Mouse (Mus musculus): ENCODE results near the gene Serpinh1.
"Not testable (repeated sequence)": the region's sequence is repeated elsewhere in the genome, so short reads cannot be mapped to it uniquely, and the experiment has no call there.

Gene Serpinh1

DNA sequence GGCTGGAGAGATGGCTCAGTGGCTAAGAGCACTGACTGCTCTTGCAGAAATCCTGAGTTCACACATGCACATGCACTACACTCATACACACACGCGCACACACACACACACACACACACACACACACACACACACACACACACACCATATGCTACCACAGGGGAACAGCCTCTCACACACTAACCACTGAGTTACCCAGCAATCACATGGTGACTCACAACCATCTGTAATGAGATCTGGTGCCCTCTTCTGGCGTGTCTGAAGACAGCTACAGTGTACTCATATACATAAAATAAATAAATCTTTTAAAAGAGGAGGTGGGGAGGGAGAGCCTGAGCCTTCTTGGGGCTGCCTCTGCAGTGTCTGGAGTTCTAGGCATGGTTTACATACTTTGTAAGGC, 21.3 kb upstream of the Serpinh1 start:
- DNase-seq (ENCODE audit: low spot score), result not testable (repeated sequence)

DNA sequence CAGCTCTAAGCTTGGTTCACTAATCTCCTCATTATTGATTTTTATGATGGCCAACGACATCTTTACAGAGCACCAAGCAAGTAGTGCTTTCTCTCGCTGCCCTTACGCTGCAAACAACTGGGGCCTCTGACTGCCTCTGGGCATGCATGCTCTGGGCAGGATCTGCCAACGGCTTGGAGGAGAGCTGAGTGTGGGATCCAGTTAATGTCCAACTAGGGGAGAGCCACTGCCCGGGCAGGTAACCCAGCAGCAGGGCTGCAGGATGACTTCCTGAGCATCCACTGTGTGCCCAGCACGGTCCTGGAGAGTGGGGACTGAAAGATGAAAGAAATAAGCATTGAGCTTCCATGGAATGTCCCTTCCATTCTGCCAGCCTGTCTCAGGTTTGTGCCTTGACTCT, 13.7 kb upstream of the Serpinh1 start:
- DNase-seq (ENCODE audit: low spot score), result no peak

DNA sequence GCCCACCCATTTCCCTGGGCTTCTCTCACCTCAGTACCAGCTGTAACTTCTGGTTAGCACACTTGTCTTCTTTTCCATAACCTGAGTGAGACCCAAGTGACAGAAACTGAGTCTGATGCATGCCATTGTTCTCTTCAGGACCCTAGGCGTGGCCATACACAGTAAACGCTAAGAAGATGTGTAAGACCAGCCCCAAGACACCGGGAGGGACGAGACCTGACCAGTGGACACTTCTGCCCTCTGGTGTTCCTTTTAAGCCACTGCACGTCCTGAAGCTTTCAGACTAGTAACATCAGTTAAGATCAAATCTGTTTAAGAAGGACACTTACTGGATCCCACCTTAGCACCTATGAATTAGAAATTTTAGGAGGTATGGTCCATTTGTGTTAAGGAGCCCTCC, 12.0 kb upstream of the Serpinh1 start:
- DNase-seq (ENCODE audit: low spot score), result no peak

DNA sequence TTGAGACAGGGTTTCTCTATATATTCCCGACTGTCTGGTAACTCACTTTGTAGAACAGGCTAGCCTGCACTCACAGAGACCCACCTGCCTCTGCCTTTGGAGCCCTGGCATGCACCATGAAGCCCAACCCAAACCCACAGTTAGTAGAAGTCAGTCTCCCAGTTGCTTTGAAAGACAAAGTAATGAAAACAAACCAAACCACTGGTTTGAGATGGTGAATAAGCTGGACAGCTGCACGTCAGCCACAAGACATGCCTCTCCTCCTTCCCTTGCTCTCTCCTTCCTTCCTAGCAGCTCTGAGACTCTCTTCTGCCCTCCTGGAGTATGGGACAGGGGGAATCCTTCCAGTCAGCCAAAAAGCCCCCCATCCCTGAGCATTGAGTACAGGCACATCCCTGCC, 9.1 kb upstream of the Serpinh1 start:
- no peak for DNase-seq (ENCODE audit: low spot score)

DNA sequence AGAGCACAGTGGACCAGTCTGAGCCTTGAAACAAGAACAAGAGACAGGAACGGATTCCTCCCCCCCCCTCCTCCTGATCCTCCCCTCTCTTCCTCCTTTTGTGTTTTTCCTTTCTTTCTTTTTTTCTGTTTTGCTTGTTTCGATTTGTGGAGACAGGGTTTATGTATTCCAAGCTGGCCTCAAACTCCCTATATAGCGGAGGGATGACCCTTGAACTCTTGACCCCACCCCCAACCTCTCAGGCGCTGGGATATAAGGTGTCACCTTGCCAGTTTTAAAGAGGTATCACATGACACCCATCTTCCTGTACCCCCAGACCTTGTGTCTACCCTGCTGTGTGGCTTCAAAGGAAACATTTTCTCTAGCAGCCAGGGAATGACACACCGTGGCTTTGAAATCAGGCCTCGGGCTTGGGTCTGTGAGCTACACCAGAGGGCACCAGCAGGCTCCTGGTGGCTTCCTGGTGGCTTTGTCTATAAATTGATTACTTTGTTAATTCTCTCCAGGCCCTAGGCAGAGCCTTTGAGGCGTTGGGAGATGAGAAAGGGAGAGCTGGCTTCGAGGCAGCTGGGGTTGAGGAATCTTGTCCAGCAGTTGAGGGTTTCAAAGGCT, 7.9 kb upstream of the Serpinh1 start:
- DNase-seq (ENCODE audit: low spot score), result no peak

DNA sequence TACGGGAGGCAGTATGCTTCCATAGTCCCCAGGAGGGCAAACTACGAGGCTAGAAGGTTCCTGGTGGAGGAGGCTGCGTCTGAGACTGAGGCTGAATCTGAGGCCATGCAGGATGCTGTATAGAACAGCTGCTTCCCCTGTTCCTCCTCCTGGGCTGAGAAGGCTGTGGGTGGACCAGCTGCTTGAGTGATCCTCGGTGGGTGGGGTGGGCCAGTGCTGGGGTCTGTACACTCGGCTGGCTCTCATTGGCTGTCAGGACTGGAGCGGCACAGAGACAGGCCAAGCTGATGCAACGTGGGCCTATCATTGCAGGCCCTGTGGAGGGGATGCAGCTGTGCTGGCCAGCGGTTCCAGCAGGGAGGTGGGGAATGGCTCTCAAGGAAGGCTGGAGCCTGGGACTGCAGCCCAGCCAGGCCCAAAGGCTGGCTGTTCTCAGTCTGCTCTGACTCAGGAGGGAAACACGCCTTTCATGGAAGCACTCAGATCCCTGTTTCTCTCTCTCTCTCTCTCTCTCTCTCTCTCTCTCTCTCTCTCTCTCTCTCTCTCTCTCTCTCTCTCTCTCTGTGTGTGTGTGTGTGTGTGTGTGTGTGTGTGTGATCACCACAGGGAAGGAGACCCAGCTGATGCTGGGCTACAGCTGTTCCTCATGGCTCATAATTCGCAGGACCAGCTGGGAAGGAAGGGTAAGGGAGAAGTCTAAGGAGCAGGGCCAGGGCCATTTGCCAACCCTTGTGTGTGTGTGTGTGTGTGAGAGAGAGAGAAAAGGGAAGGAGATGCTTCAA, 7.2 kb upstream of the Serpinh1 start:
- DNase-seq (ENCODE audit: low spot score), result no peak

DNA sequence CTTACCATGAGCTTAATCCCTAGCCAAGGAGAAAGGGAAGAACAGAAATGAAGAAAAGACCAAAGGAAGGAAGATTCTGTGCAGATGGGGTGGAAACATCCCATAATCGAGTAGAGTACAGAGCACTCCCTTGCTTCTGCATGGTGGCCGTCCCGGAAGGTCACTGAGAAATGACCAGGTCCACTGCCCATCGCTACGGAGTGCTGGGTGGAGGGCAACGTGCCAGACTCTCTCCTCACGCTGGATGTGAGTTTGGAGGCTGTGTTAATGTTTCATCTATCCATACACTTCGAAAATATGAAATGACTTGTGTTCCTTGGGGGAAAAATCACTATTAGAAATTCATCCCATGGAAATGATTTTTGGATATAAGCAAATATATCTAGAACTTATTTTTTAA, 5.3 kb upstream of the Serpinh1 start:
- no peak for DNase-seq (ENCODE audit: low spot score)

DNA sequence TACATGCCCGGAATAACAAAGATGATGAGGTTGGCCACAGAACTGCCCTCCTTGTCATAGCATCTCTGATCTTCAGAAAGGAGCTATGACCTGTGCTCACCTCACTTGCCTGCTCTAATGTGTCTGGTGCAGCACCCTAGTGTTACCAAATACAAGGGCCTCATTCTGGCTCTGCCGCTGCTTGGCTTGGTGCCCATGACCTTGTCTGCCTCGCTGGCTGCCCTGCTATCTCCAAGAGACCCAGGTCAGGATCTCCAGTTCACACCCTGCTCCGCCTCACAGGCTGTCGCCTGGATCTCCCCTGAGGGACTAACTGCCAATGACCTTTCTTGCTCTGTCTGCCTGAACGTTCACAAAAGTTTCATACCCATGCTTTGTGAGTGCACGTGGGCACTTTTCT, 4.2 kb upstream of the Serpinh1 start:
- DNase-seq (ENCODE audit: low spot score), result no peak

DNA sequence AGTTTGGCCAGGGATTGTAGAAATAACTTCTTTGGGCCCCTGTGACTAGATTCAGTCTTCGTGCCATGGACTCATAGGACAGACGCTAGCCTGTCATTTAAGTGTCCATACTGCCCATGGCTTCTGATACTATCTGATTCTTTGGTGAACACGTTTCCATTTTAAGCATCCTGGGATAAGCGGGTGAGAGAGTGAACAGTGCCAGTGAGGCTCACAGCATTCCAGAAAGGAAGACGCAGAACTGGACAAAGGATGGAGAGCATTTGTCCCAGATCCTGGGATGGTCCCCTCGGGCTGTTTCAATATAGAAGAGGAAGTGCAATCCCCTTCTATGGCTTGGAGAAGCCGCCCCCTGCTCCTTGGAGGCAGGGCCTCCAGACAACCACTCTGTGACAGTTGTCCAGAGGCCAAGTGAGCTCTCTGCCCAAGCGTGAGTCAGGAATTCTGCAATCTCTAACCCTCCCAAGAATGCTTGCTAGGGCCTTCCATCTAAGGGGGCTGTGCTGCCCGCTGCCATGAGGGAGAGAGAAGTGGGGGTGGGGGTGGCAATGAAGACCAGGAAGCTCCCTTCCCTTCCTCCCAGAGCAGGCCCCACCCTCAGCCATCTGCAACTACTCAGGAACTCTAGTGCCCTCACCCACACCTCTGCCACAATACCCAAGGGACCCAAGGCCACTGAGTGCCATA, 3.3 kb upstream of the Serpinh1 start:
- DNase-seq (ENCODE audit: low spot score), result no peak

DNA sequence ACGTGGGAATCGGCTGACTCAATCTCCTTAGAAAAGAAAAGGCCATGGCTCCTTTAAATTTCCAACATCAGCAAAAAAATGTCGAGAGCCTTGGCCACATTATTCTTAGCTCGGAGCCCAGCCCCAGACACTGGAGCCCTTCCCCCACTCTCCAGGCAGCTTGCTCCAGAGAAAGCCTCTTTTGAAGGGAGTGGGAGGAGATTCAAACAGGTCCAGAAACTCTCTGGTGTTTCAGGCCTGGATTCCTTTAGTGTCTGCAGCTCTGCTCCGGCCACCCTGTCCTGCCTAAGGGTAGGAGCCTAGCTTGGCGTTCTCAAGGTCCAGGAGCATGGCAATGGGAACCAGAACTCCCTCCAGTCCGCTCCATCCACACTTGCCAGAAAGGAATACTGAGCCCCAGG, 2.7 kb upstream of the Serpinh1 start:
- no peak for DNase-seq (ENCODE audit: low spot score)

DNA sequence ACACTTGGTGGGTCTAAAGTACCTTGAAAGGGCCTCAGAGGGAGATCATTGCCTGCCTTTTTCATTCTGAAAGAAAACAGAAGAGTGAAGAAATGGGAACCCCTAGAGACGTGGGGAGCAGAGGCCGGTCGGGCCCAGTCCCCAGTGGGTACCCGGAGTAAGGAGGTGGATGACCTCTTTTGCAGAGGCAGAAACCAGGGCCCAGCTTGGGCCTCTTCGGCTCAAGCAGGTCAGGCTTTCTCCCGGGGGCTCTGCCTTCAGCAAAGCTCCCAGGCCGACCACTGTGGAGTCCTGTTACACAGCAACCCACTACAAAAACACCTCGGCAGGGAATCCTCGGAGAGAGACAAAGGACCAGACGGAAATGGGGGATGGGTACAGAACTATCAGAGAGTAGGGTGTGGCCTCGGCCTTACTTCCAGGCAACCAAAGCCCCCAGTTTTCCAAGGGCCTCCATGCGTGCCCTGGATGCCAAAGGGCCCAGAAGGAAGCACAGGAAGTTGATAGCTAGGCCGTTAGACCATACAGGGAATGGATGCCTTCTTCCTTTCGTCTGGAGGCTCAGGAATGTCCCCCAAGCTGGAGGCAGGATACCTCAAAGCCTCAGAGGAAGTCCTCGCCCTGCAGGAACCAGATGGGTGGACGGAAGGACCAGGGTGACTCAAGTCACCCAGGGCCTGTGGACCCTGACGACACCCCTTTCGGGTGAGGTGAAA, 1.1 kb downstream of the Serpinh1 start:
- DNase-seq (ENCODE audit: low spot score), result no peak

DNA sequence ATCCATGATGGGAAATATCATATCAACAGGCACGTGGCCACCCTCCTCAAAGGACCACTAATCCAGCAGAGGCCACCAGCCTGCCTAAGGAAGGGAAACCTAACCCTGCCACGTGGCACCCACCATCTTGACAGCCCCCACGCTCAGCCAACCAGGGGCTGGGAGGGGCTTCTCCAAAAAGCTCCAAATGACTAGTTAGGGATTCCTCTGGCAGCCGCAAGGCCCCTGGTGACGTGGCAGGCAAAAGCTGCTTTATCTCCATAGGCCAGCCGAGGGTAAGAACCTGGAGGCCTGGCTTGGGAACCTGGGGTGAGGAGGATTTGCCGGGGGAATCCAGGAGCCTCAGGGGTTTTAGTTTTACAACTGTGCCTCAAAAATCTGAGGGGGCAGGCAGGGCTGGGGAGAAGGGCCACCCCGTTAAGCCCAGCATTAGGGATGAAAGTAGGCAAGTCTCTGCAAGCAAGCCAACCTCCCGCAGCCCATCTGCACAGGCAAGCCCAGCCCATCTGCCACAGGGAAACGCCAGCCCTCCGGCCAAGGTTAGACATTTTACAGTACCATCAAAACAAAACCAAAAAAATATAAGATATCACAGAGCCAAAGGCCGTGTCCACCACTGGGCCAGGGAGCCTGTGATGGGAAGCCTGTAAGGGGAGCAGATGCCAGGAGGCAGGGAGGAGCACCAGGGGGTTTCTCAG, 1.8 kb downstream of the Serpinh1 start:
- no peak for DNase-seq (ENCODE audit: low spot score)

DNA sequence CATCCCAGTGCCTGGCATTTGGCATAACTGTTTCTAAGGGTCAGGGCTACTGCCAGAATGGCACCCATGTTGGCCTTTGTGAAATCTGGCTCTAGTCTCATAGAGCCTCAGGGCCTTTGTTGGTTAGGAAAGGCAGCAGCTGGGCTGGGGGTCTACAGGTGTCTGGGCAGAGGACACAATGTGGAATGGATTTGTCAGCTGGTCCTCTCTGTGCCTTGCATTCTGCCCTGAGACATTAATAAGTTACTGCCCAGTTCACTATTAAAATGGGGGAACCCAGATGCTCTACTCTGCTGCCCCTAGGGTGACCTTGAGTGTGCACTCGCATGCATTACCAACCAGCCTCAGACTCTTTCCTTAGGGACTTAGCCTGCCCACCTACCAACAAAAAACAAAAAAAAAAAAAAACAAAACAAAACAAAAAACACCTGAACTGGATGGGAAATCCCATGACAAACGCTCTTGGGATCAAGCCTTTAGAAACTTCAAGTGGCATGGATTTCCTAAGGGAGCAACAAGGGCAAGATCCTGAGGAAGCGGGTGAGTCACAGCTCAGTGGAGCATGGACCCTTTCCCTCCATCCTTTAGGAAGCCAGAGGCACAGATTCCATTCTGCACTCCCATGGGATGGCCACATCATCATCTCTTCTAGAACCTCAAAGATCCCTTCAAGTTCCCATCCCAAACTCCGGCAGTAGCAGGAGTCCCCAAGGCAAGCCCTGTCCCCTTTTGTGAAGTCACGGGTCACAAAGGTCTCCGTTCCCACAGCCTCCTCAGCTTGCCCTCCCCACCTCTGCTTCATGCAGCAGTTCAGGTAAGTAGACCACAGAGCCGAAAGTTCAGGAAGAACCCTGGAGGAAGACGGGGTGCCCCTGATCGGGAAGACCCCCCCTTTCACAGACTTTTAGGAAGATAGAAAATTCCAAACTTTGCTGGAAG, 3.0 kb downstream of the Serpinh1 start:
- no peak for DNase-seq (ENCODE audit: low spot score)

DNA sequence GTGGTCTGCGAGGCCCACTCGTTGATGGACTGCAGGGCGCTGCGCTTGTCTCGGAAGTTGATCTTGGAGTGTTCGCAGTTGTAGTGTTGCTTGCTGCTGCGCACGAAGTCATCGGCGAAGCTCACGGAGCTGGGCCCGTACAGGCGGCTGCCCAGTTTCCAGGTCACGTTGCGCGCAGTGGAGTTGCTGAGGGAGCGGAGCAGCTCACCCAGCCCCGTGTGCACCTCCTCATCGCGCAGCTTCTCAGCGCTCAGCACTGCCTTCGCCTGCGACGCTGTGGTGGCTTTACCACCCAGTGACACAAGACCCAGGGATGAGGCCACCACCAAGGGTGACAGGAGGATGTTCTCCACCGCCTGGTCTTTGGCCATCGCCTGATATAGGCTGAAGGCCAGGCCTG, 4.2 kb downstream of the Serpinh1 start:
- DNase-seq (ENCODE audit: low spot score), result no peak

DNA sequence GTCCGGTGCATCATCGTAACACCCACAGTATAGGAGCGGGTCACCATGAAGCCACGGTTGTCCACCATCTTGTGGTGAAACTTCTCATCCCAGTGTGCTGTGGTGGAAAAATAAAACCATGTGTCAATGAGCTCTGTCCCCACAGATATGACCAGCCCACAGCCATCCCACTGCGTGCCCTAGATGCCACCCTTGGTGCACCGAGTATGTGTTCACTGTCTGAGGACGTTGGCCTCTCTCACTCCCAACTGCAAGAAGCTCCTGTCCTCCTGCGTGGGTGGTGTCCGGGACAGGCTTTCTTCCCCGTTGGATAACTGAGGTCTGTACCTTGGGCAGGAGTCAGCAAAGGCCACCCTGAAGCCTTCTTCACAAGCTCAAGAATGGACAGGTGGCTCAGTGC, 5.8 kb downstream of the Serpinh1 start:
- no peak for DNase-seq (ENCODE audit: low spot score)

DNA sequence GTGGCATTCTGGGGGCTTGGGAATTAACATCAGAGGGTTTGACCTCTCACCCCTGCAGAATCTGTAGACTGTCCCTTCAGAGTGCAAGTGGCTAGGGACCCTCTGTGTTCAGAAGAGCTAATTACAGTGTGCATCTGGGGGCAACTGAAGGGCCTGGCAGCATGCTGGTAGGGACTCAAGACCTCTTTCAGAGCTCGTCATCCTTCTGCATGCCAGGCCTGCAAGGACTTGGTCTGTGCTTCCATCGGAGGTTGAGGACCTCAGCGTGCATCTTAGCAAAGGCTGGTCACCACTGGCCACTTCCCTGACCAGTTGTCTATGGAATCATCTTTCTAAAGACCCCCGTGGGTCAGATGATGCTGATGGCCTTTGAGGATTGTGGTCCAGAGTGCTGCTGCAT, 9.5 kb downstream of the Serpinh1 start:
- no peak for DNase-seq (ENCODE audit: low spot score)

DNA sequence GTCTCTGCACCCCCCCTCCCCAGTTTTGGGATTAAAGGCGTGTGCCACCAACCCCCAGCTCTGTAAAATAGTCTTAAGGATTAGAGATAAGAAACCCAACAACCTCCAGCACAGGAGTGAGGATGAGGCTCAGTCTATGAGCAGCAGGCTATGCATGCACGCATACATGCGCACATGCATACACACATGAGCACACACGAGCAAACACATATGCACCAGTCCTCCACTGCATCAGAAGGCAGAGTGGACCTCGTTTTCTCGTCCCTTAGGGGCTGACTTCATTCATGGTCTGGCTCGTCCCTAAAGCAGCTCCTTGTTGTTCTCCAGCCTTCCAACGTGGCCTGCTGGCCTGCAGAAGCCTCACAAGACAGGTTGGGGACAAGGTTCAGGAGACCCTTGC, 12.3 kb downstream of the Serpinh1 start:
- no peak for DNase-seq (ENCODE audit: low spot score)

DNA sequence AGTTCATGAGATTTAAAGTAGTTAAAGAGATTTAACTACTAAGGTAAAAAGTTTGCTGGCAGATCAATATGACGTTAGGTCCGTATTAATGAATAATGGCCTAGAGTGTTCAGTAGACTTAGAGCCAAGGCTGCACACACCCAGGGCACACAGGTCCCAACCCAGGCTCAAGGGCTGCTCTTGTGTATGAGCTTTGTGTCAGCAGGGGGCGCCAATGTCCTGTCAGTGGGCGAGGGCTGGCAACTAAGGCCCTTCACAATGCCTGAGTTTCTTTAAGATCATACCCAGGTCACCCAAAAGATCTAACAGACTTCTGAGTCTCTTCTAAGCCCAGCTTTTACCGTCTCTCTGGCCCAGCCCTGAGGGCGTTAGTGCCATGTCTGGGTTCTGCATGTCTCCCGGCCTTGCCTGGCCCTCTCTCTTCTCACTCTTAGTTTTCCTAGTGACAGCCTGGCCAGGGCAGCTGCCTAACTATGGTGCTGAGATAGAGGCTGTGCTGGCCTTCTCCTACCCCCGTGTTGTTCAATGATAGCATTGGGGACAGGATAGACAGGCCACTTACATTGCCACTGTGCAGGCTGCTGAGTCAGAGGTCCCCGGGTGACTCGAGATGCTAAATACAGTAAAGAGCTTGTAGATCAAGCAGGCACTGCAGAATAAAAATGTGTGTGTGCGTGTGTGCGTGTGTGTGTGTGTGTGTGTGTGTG, 20.1 kb downstream of the Serpinh1 start:
- DNase-seq (ENCODE audit: low spot score), result peak; percentile 52

DNA sequence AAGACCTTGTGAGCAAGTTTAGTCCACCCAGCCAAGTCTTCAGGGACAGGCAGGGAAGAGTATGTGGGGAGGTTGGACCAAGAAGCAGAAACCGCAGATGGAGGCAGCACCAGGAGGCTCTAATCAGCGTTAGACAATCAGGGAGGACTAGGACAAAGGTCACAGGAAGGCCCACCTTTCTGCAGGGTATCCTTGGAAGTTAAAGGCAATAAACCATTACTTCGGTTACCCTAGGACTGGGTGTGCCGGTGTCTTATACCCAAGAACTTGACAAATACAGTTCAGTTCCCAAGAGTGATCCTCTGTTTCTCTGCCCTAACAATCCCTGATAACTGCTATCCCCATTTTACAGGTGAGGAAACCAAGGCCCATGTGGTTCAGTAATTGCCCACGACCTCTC, 23.0 kb downstream of the Serpinh1 start:
- no peak for DNase-seq (ENCODE audit: low spot score)

DNA sequence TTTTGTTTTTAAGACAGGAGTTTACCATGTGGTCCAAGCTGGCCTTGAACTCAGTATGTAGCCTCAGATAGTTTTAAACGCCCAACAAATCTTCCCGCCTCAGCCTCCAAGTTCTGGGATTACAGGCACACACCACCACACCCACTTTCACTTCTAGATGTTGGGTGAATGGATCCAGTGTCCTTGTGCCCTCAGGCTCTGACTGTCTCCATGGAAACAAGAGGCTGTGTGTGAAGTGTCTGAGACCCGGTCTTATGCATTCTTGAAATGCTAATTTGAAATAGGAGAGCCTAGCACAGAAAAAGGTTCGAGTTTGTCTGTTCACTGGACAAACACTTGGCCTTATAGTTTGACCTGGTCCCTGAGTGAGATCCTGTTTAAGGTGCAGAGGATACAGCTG, 24.2 kb downstream of the Serpinh1 start:
- DNase-seq (ENCODE audit: low spot score), result no peak
